Mouse (Mus musculus) NIH3T3 (cell line): ENCODE results near the gene AA467197.

ENCODE experiments used
- DNase-seq: peaks from one replicate; pipeline ENCODE4 v3.0.0-alpha.2; 2012; ENCODE audit warnings: low read depth

Gene AA467197

GRCm38 (mm10) chr2:122636686-122637085 is at the start of gene AA467197:
Gene AA467197 (plus strand): TSS chr2:122636986.
- DNase-seq, result no peak

GRCm38 (mm10) chr2:122587861-122588519 is 48.8 kb upstream of the AA467197 start:
- DNase-seq, result no peak

GRCm38 (mm10) chr2:122590351-122590750 is 46.4 kb upstream of the AA467197 start:
- DNase-seq, result no peak

- no peak for DNase-seq
Measured at GRCm38 (mm10) chr2:122591213-122591612, 45.6 kb upstream of the AA467197 start.

- DNase-seq, result no peak
Measured at GRCm38 (mm10) chr2:122595461-122595860, 41.3 kb upstream of the AA467197 start.

- no peak for DNase-seq
Measured at GRCm38 (mm10) chr2:122599736-122600135, 37.0 kb upstream of the AA467197 start.

- no peak for DNase-seq
Measured at GRCm38 (mm10) chr2:122601354-122601753, 35.4 kb upstream of the AA467197 start.

GRCm38 (mm10) chr2:122605829-122606228 is 31.0 kb upstream of the AA467197 start:
- DNase-seq, result no peak

- DNase-seq, result peak; percentile 21
Measured at GRCm38 (mm10) chr2:122608820-122609219, 28.0 kb upstream of the AA467197 start.

GRCm38 (mm10) chr2:122610746-122611653 is 25.8 kb upstream of the AA467197 start, which contains the start of gene Gatm:
Gene Gatm (minus strand): TSS chr2:122611303.
- no peak for DNase-seq

GRCm38 (mm10) chr2:122611654-122611973 is 25.2 kb upstream of the AA467197 start:
- DNase-seq, result no peak

- DNase-seq, result no peak
Measured at GRCm38 (mm10) chr2:122616237-122616636, 20.5 kb upstream of the AA467197 start.

GRCm38 (mm10) chr2:122617792-122618191 is 19.0 kb upstream of the AA467197 start:
- DNase-seq, result no peak

GRCm38 (mm10) chr2:122618719-122619118 is 18.1 kb upstream of the AA467197 start:
- no peak for DNase-seq

- DNase-seq, result no peak
Measured at GRCm38 (mm10) chr2:122621337-122622110, 15.3 kb upstream of the AA467197 start.

- no peak for DNase-seq
Measured at GRCm38 (mm10) chr2:122625930-122626329, 10.9 kb upstream of the AA467197 start.

GRCm38 (mm10) chr2:122628976-122629375 is 7.8 kb upstream of the AA467197 start:
- peak; percentile 89 for DNase-seq

GRCm38 (mm10) chr2:122629871-122630270 is 6.9 kb upstream of the AA467197 start:
- no peak for DNase-seq

- peak; percentile 95 for DNase-seq
Measured at GRCm38 (mm10) chr2:122630465-122631225, 6.1 kb upstream of the AA467197 start.

GRCm38 (mm10) chr2:122631226-122631801 is 5.5 kb upstream of the AA467197 start:
- peak; percentile 50 for DNase-seq

GRCm38 (mm10) chr2:122637526-122637997 is 776 bp downstream of the AA467197 start:
- DNase-seq, result peak; percentile 81
